Mouse (Mus musculus): Measurements from ENCODE around the gene Prph.

DNA sequence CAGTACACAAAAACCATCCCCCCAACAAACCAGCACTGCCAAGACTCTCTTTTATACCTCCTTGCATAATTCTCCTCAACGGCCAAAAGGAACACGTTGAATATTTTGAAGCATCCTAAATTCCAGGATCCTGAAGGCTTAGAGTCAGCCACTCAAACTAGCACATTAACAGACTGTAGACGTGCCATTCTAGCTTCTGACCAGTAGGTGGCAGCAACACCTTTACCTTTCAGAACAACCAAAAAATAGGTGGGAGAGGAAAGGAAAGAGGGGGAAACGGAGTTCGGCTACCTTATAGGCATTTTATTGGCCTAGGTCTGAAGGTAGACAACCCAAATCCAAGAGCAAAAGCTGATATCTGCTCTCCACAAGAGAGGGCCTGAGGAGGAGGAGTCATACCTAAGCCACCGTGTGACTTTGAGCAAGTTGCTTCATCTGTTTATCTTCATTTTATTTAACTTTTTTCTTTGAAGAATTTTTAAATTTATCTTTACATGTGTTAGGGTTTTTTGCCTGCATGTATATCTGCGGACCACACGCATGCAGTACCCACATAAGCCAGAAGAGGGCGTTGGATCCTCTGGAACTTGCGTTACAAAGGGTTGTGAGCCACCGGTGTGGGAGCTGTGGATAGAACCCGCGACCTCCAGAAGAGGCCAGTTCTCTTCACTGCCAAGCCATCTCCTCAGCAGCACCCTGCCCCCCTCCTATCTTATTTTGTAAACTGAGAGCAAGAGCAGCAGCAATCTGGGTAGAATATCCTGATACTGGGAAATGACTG, 5.3 kb upstream of the Prph start:
- TF ChIP-seq CTCF (IDR thresholded peaks at IDR 0.05; ENCODE audit: borderline replicate concordance, insufficient read depth, low read length) (peak; percentile 40; the same call in 1 of the 2 replicates), POLR2A (IDR thresholded peaks at IDR 0.05; ENCODE audit: low read depth, low read length) (no peak)

Data from embryonic fibroblast, embryonic 13.5 days (primary cell).